ENCODE assay signal across 14 mouse cellular contexts in the genomic region with DNA sequence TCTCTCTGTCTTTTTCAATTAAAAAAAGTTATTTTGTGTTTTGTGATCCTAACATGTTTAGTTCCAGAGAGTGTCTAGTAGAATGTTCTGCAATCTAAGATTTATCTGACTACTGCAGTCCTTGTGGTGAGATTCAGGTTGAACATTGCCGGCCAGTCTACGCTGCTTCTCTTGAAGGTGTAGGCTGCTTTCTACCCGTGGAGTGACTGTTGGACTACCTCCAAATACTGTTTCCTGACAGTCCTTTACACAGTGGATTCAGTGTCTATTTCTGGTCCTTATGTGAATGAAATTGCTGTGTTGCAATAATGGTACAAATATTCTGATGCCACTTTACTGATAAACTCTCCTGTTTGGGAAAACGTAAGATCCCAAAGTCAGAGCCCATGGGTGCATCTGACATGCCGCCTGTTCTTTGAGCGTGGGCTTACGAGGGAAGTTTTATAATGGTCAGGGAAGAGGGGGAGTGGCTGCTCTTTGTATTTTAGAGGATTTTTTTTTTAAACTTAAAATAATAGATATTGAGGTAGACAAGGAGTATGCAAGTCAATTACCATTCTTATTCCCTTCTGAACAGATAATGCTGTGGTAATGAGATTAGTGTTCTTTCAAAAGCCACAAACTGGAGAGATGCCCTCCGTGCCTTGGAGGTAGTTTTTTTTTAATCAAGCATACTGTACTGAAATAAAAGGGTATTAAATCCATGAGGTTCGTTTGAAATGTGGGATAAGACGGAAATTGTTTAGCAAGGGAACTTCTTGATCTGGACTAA. TPM values are rescaled to one million over a fixed set of nuclear protein-coding genes. Genes with fewer than 3 reads are reported as not detected.
"Had no signal": no experiment of that assay in that cellular context is flagged by ENCODE, and none has a peak within 500 bp of the region (broad histone marks: within the 10 kb centered on the region; RNA-seq: fewer than 3 reads in every experiment).

No protein-coding gene starts in this region.

- H3K4me2 ChIP-seq: limb, embryonic 15.5 days; midbrain, embryonic 15.5 days; neural tube, embryonic 13.5 days had no signal

- H3K4me1 ChIP-seq: neural tube, embryonic 13.5 days had no signal

- H3K27me3 ChIP-seq: limb, embryonic 15.5 days; midbrain, embryonic 15.5 days; neural tube, embryonic 13.5 days had no signal

- DNase-seq: left cerebral cortex, postnatal 4 days; lung, adult 18-20 months; right cerebral cortex, postnatal 25 days had no signal

- H3K9ac ChIP-seq: limb, embryonic 15.5 days; liver, embryonic 14.5 days; midbrain, embryonic 15.5 days; neural tube, embryonic 13.5 days had no signal

- ATAC-seq: intestine, postnatal 0 days; midbrain, embryonic 15.5 days had no signal

- H3K9me3 ChIP-seq: limb, embryonic 15.5 days; midbrain, embryonic 10.5 days; midbrain, embryonic 15.5 days; neural tube, embryonic 13.5 days had no signal

- H3K4me3 ChIP-seq: layer of hippocampus, adult 2 months; limb, embryonic 15.5 days; midbrain, embryonic 10.5 days; midbrain, embryonic 15.5 days; neural tube, embryonic 13.5 days had no signal

- H3K27ac ChIP-seq: layer of hippocampus, adult 2 months; limb, embryonic 15.5 days; liver, embryonic 14.5 days; midbrain, embryonic 10.5 days; midbrain, embryonic 15.5 days; neural tube, embryonic 13.5 days had no signal

- H3K36me3 ChIP-seq: limb, embryonic 15.5 days; midbrain, embryonic 10.5 days; midbrain, embryonic 15.5 days; neural tube, embryonic 13.5 days had no signal

RNA-seq across cellular contexts. Expression of gene 1700034J05Rik, which starts 4.4 kb away (rescaled TPM):
- total RNA-seq: layer of hippocampus, adult 2 months; layer of hippocampus, postnatal 14 days; left cerebral cortex, adult 18-20 months; left cerebral cortex, postnatal 10 days; left cerebral cortex, postnatal 4 days had no signal
- polyA plus RNA-seq: intestine, postnatal 0 days; liver, embryonic 14.5 days; midbrain, embryonic 15.5 days; neural tube, embryonic 13.5 days; small intestine, adult 2 months had no signal
